Mouse (Mus musculus) heart, embryonic 14.5 days (tissue): Measurements from ENCODE around the gene Sost. TPM values are rescaled to one million over a fixed set of nuclear protein-coding genes. Genes with fewer than 3 reads are reported as not detected.

Source experiments
- ATAC-seq: fragments of 200-750 bp; cut with Nextera tagmentation; 2 replicates; pipeline ENCODE4 v1.8.0; 2017; ENCODE audit warnings: low read depth, moderate TSS enrichment; ENCODE audit not compliant: insufficient number of reproducible peaks, insufficient read depth, low FRiP score
- H3K27ac ChIP-seq, 2 experiments: fragments of 200-500 bp in 1 of 2; fragments of 300-500 bp in 1 of 2; sonication (generic) in 1 of 2; replicated peaks in 1 of 2; 2 replicates each; pipeline ENCODE4 v1.5.1; 2012 to 2014; ENCODE audit warnings: low read depth in 2 of 2, low read length in 2 of 2, control low read depth in 1 of 2, mild to moderate bottlenecking in 1 of 2, mixed read lengths in 1 of 2; ENCODE audit not compliant: control insufficient read depth in 1 of 2, insufficient read depth in 1 of 2
- H3K27me3 ChIP-seq: fragments of 300-500 bp; sonication (generic); 2 replicates; pipeline ENCODE4 v1.6.1; 2014; ENCODE audit warnings: mild to moderate bottlenecking, low read length, control low read depth; ENCODE audit not compliant: control insufficient read depth, insufficient read depth
- H3K36me3 ChIP-seq: fragments of 300-500 bp; sonication (generic); 2 replicates; pipeline ENCODE4 v1.6.1; 2014; ENCODE audit warnings: mild to moderate bottlenecking, control low read depth, low read length, mixed read lengths; ENCODE audit not compliant: control insufficient read depth, insufficient read depth
- H3K4me1 ChIP-seq, 2 experiments: fragments of 200-500 bp in 1 of 2; fragments of 300-500 bp in 1 of 2; sonication (generic) in 1 of 2; 2 replicates each; pipeline ENCODE4 v1.6.1; 2012 to 2014; ENCODE audit warnings: low read length in 2 of 2, control low read depth in 1 of 2, mixed read lengths in 1 of 2; ENCODE audit not compliant: control insufficient read depth in 2 of 2, insufficient read depth in 2 of 2
- H3K4me2 ChIP-seq: fragments of 300-500 bp; sonication (generic); 2 replicates; pipeline ENCODE4 v1.6.1; 2014; ENCODE audit warnings: mild to moderate bottlenecking, low read length
- H3K4me3 ChIP-seq, 2 experiments: fragments of 200-500 bp in 1 of 2; fragments of 300-500 bp in 1 of 2; sonication (generic) in 1 of 2; 2 replicates each; pipeline ENCODE4 v1.5.1; 2012 to 2014; ENCODE audit warnings: low read length in 2 of 2, mild to moderate bottlenecking in 2 of 2, control low read depth in 1 of 2, low read depth in 1 of 2, moderate library complexity in 1 of 2; ENCODE audit not compliant: control insufficient read depth in 1 of 2, insufficient read depth in 1 of 2
- H3K9ac ChIP-seq: fragments of 300-500 bp; sonication (generic); 2 replicates; pipeline ENCODE4 v1.6.1; 2014; ENCODE audit warnings: mild to moderate bottlenecking, low read length
- H3K9me3 ChIP-seq: fragments of 300-500 bp; sonication (generic); 2 replicates; pipeline ENCODE4 v1.6.1; 2016; ENCODE audit warnings: low read length, control low read depth; ENCODE audit not compliant: control insufficient read depth
- WGBS: fragments of 180-500 bp; shearing (Covaris S2); extraction: QIAGEN DNeasy Blood & Tissue Kit; methylation state at CpG from one replicate; pipeline ENCODE4 v1.1.7; 2014; 5-methylcytosine and 5-hydroxymethylcytosine counted together
- polyA plus RNA-seq: library from polyadenylated mRNA; unstranded; fragments of >200 nt; fragmentation: Nextera tagmentation; extraction: Ambion mirVana; gene quantifications from 2 replicates; pipeline ENCODE4 v1.2.1, GENCODE M21; 2014

Gene Sost
- 0.12 and 0.55 TPM in 2 replicates for polyA plus RNA-seq

DNA sequence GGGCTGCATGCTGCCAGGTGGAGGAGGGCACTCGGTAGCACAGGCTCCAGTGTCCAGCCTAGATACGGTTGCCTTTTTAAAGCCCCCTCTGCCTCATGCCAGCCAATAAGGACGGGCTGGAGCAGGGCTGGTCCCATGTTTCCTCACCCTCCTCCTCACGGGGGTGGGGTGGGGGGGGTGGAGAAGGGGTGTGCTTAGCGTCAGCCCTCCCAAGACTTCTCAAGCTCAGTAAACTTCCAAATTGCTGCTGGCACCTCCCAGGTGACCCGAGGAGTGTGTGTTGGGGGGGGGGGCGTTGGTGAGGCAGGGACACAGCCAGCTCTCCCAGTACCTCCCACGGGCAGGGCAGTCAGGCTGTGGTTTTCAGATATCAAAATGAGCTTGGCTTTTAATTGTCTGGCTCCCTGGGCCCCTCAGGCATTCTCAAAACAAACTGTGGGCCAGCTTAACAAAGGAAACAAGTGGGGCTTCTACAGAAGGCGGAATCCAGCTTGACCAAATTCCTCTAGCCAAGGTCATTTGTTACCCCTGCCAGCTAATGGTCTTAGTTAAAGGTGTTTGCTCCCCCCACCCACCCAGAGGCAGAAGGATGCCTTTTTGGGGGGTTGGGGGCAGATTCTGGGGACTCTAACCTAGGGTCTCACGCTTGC is at the start of gene Sost:
TSS of gene Sost (minus strand) at position 51 of the 650 bp plus-strand sequence.
- peak within 1 kb of the TSS; percentile 95 for H3K4me2 ChIP-seq
- no peak within 1 kb of the TSS; a peak in 1 of 4 replicates for H3K27ac ChIP-seq
- peak within 1 kb of the TSS; percentile 44; the same call in 1 of the 2 replicates for H3K9ac ChIP-seq
- H3K4me1 ChIP-seq: peaks cover 18 to 33% of the 10 kb centered on the region in 2 experiments
- no peak for ATAC-seq
- WGBS: 22% methylated on average over 9 of the region's 10 CpGs
- peaks cover 41% of the 10 kb centered on the region for H3K27me3 ChIP-seq
- no peaks in the 10 kb centered on the region for H3K9me3 ChIP-seq
- peaks cover 3% of the 10 kb centered on the region for H3K36me3 ChIP-seq
- H3K4me3 ChIP-seq: peak within 1 kb of the TSS; percentile 2 to 60; a peak in 2 of 4 replicates

DNA sequence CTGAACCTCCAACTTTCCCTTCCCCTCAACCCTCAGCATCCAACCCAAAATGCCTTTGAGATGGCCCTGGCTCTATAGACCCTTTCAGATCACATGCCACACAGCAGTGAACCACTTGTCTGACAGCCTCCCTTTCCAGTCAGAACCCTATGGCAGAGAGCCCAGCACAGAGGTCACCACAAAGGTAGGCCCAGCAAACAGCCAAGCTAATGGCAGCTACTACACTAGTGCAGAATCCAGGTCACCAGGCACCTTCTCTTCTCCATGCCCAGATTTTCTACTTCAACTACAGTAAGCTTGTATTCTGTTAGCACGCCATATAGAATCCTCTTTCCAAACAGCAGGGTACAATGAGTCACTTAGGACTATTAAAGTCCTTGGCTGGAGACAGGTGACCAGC is 49.3 kb upstream of the Sost start:
- ATAC-seq: no peak

DNA sequence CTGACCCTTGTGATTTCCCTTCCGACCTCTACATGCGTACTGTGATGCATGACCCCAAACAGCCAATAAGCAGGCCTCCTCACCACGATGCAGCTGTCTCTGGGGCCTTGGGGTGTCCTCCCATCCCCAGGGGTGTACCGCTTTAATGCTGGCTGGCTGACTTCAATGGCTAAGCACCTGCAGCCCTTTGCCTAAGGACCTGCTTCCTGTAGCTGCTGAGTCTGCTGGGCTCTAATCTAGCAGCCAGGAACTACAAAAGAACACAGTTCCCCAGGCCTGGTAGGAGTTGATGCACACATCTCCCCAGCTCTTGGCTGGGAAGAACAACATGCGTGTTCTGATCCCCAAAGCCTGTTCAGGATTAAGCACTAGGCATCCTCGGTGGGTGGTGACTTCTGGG is 48.7 kb upstream of the Sost start:
- no peak overlapping the region for H3K9ac ChIP-seq

More for the DNA sequence above, 49.3 kb upstream of the Sost start:
- Histone ChIP-seq H3K27ac (peak overlapping the region; percentile 12 to 17; a peak in 2 of 4 replicates), H3K36me3 (no peaks in the 10 kb centered on the region), H3K9ac (no peak overlapping the region), H3K4me2 (no peak overlapping the region), H3K4me3 (no peak overlapping the region), H3K4me1 (peaks cover 0 to 6% of the 10 kb centered on the region in 2 experiments; a peak in 1 of 4 replicates), H3K9me3 (no peaks in the 10 kb centered on the region), H3K27me3 (no peaks in the 10 kb centered on the region)
- 91% methylated on average over 1 of the region's 1 CpGs for WGBS

DNA sequence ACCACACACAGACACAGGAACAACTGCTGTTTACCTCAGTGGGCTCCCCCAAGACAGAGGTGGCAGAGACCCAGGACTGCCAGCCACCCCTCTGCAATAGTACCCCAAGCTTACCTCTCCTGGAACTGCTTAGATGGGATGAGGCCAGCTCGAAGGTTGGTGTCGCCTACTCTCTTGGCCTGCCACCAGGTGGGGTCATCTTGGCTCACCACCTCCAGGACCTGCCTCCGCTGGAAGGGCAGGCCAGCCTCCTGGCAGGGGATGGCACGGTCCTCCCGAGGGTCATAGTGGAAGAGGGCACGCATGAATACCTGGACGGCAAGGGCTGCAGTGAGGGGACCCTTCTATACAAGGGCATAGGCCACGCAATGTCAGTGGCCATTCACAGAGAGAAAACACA is 46.4 kb upstream of the Sost start:
- Histone ChIP-seq H3K9me3 (no peaks in the 10 kb centered on the region), H3K4me1 (peaks cover 5 to 10% of the 10 kb centered on the region in 2 experiments; a peak in 2 of 4 replicates), H3K9ac (no peak overlapping the region), H3K36me3 (peaks cover 6% of the 10 kb centered on the region; the same call in 1 of the 2 replicates), H3K4me2 (no peak overlapping the region), H3K27ac (no peak overlapping the region), H3K4me3 (no peak overlapping the region), H3K27me3 (no peaks in the 10 kb centered on the region)
- WGBS: 78% methylated on average over 8 of the region's 8 CpGs
- no peak for ATAC-seq

More for the DNA sequence above, 48.7 kb upstream of the Sost start:
- peaks cover 0 to 6% of the 10 kb centered on the region in 2 experiments; a peak in 1 of 4 replicates for H3K4me1 ChIP-seq
- H3K27me3 ChIP-seq: no peaks in the 10 kb centered on the region
- WGBS: 70% methylated on average over 6 of the region's 6 CpGs
- no peak for ATAC-seq
- no peak overlapping the region for H3K4me3 ChIP-seq
- no peak overlapping the region for H3K27ac ChIP-seq
- no peak overlapping the region for H3K4me2 ChIP-seq
- H3K9me3 ChIP-seq: no peaks in the 10 kb centered on the region
- H3K36me3 ChIP-seq: peaks cover 4% of the 10 kb centered on the region; the same call in 1 of the 2 replicates

- Histone ChIP-seq H3K27ac (no peak overlapping the region), H3K9ac (no peak overlapping the region), H3K4me2 (no peak overlapping the region), H3K36me3 (peaks cover 6% of the 10 kb centered on the region; the same call in 1 of the 2 replicates), H3K4me3 (no peak overlapping the region), H3K4me1 (peaks cover 8 to 10% of the 10 kb centered on the region in 2 experiments; a peak in 2 of 4 replicates), H3K9me3 (no peaks in the 10 kb centered on the region), H3K27me3 (no peaks in the 10 kb centered on the region)
- no peak for ATAC-seq
- 72% methylated on average over 8 of the region's 8 CpGs for WGBS
Observed at GRCm38 (mm10) chr11:102011510-102011909, 44.7 kb upstream of the Sost start.

DNA sequence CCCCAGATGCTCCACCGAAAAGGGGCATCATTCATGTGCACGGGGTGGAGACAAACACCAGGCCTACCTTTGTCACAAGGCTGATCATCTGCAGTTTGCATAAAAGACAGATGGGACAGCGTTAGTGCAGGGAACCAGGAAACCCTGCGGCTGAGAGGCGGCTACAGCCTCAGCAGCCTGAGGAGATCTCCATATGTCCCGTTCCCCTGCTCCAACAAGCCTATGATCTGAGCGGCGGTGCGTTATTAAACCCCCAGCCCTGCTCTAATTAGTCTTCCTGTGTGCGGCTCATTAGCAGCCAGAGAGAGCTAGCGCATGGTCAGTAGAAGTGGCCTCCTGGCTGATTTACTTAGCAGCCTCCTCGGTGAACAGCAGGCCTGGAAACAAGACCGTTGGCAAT is 43.3 kb upstream of the Sost start:
- Histone ChIP-seq H3K36me3 (peaks cover 6% of the 10 kb centered on the region; the same call in 1 of the 2 replicates), H3K9me3 (no peaks in the 10 kb centered on the region), H3K4me1 (peaks cover 4 to 8% of the 10 kb centered on the region in 2 experiments; a peak in 1 of 4 replicates), H3K27ac (no peak overlapping the region), H3K4me3 (no peak overlapping the region), H3K27me3 (no peaks in the 10 kb centered on the region), H3K4me2 (no peak overlapping the region), H3K9ac (no peak overlapping the region)
- WGBS: 74% methylated on average over 13 of the region's 13 CpGs
- no peak for ATAC-seq

DNA sequence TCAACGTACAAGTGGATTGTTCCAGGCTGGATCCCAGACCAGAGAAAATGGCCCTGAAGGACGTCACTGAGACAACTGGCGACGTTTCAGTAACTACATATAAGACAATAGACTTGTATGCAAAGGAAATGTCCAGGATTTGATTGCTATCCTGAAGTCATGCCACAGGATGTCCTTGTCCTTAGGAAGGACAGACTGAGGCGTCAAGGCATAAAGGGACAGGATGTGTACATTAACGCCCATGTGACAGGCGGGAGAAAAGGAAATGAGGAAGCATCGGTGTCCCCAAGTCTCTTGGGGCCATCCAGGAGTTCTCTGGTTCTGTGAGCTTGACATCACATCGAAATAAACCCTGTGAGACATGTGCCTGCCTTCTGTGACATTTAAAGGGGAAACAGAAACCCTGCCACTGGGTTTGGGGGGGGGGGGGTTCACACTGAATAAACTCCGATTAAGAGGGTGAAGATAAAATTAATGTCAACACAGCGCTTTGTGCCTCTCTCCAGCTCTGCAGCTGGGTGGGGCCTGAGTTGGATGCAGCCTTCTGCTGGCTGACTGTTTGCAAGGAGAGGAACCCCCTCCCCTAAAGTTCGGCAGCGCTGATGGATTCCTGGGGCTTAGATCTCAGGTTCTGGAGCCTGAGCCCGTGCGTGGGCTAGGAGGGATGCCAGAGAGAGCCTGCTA is 42.3 kb upstream of the Sost start:
- no peak overlapping the region for H3K4me3 ChIP-seq
- H3K27ac ChIP-seq: peak overlapping the region; percentile 8 to 38; a peak in 1 of 4 replicates
- peaks cover 6% of the 10 kb centered on the region; the same call in 1 of the 2 replicates for H3K36me3 ChIP-seq
- 61% methylated on average over 15 of the region's 15 CpGs for WGBS
- H3K4me1 ChIP-seq: peaks cover 4 to 8% of the 10 kb centered on the region in 2 experiments; a peak in 1 of 4 replicates
- peak; percentile 52 for ATAC-seq
- peak overlapping the region; percentile 16; the same call in 1 of the 2 replicates for H3K9ac ChIP-seq
- H3K9me3 ChIP-seq: no peaks in the 10 kb centered on the region
- H3K4me2 ChIP-seq: no peak overlapping the region
- no peaks in the 10 kb centered on the region for H3K27me3 ChIP-seq
